Mouse (Mus musculus) heart, postnatal 0 days (tissue): ENCODE data around the gene Hs3st5.

Experiments
- CTCF ChIP-seq: IDR thresholded peaks from 2 replicates; pipeline ENCODE4 v1.5.1; 2016; ENCODE audit warnings: antibody characterized with exemption, control low read depth, low read depth
- EP300 ChIP-seq: IDR thresholded peaks from 2 replicates; pipeline ENCODE4 v1.6.1; 2016; ENCODE audit warnings: antibody characterized with exemption, low read depth

- TF ChIP-seq EP300, result no peak
- no peak for TF ChIP-seq CTCF
These were observed 298.7 kb downstream of the Hs3st5 start for GRCm38 (mm10) chr10:36805265-36805664.
